Mouse (Mus musculus): ENCODE data around the gene Yy1.
A peak's percentile ranks its signal among the peaks of the same experiment; 100 is the strongest.

Yy1 gene

DNA sequence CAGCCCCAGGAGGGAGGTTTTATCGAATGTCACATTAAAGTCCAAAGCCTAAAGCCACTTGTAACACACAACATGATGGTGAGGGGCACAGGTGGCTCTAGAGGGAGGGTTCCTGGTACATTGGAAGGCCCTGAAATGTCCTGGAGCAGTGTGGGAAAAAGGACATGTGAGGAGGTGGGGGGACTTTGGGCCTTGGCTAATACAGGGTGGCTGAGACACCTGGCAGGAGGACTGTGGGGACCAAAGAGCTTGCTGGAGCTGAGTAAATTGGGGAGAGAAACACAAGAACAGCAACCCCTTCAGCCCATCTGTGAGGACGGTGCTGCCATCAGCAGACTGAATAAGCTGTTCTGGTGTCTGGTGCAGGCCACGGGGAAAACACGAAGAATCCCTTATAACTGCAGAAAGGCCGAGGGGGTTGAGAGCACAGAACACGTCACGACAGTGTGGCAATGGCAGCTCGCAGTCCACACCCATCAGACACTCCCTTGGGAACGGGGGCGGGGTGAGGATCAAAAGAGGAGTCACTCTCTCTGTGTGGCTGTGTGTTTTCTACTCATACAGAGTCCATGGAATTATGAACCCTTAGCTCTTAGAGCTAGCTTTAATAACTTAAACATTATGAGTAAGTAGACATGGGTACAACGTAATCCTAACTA lies 24.4 kb upstream of the Yy1 start:
- no peak for DNase-seq (ENCODE audit: low spot score in 2 of 2)

DNA sequence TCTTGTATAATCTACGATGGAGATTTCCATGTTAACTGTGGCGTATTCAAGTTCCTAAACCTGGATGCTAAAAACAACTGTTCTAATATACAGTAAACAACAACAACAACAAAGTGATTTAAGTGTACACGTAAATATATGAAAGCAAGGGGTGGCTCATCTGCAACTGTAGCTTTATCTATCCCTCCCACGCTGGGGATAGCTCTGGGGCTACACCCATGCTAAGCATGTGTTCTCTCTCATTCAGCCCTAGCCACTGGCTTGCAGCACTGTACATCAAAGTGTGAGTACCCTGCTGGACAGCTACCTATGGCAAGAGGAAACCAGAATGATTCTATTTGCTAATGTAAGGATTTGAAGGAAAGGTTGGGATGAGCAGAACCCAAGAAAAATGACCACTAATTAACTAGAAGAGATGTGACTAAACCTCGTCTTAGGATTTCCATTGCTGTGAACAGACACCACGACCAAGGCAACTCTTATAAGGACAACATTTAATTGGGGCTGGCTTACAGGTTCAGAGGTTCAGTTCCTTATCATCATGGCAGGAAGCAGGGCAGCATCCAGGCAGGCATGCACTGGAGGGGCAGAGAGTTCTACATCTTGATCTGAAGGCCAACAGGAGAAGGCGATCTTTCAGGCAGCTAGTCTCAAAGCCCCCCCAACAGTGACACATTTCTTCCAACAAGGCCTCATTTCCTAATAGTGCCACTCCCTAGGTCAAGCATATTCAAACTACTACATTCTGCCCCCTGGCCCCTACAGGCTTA lies 12.5 kb upstream of the Yy1 start:
- DNase-seq (ENCODE audit: low spot score in 2 of 2): no peak

DNA sequence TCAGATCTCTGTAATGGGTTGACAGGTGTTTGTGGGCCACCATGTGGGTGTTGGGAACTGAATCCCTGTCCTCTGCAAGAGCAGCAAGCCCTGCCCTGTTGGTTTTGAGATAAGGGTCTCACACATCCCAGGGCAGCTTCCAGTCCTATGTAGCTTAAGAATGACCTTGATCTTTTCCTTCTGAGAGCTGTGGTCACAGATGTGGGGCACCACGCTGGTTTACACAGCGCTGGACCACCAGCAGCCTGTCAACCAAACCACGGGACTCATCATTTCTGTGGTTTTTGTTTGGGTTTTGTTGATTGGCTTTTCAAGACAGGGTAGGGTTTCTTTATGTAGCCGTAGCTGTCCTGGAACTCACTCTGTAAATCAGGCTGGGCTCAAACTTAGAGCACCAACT lies 7.6 kb upstream of the Yy1 start:
- DNase-seq (ENCODE audit: low spot score in 2 of 2): no peak

DNA sequence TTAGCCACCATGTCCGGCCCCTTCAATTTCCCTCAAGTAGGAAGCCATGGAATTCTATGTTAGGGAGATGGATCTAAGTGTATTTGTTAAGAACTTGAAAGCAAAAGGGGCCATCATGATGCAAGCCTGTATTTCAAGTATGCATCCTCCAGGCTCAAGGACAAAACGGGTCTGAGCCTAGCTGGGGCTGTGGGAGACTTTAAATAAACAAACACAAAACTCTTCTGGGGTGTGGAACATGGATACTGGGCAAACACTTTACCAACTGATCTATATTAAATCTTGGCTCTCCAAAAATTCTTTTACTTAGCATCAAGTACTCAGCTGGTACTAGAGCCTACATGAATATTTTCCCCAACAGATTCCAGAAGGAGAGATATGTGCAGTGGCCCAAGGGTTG lies 5.4 kb upstream of the Yy1 start:
- DNase-seq (ENCODE audit: low spot score in 2 of 2): no peak

- peak; percentile 54 to 69 for DNase-seq (ENCODE audit: low spot score in 2 of 2)
Measured at GRCm38 (mm10) chr12:108792152-108792545, 624 bp upstream of the Yy1 start.

GRCm38 (mm10) chr12:108793453-108793941 lies 724 bp downstream of the Yy1 start:
- peak in 1 of 2 experiments; percentile 16 for DNase-seq (ENCODE audit: low spot score in 2 of 2)

GRCm38 (mm10) chr12:108794078-108794711 lies 1.4 kb downstream of the Yy1 start:
- peak; percentile 38 to 58 for DNase-seq (ENCODE audit: low spot score in 2 of 2)

DNA sequence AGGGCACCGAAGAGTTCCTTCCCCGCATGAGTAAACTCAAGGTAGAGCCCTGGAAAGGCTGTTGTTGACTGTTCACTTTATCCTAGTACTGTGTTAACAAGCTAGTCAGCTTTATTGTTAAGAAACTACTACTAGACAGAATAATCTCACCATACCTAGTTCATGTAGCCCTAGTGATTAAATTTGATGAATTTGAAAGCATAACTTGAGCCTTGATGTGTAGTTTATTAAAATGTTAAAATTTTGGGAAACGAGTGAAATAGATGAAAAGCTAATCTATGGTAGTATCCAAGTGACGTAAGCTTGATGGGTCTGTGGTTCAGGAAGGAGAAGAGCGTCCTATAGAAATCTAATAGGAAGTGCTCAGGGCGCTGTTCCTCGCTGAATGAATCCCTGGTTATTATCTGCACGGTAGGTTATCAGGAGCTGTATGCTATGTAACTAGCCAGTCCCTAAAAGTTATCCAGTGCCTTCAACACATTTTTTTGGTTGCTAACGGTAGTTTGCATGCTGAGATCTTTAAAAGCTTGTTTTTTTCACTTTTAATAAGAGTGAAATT lies 2.3 kb downstream of the Yy1 start:
- DNase-seq (ENCODE audit: low spot score in 2 of 2): no peak

- no peak for DNase-seq (ENCODE audit: low spot score in 2 of 2)
Measured at GRCm38 (mm10) chr12:108801613-108802012, 8.8 kb downstream of the Yy1 start.

DNA sequence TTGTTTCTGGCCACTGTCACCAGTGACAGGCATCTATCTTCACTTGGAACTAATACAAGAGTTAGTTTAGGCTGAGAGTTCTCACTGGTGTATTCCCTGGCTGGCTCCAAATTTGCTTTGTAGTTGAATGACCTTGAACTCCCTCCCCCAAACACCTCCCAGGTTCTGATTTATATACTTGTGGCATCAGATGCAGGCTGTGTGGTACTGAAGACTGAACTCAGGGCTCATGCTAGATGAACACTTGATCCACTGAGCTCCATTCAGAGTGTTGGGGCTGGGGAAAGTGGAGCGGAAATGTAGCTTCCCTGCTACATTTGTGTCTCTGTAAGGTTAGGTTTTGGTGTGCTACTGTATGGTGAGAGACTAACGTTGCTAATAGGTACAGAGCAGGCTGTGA lies 11.6 kb downstream of the Yy1 start:
- no peak for DNase-seq (ENCODE audit: low spot score in 2 of 2)

DNA sequence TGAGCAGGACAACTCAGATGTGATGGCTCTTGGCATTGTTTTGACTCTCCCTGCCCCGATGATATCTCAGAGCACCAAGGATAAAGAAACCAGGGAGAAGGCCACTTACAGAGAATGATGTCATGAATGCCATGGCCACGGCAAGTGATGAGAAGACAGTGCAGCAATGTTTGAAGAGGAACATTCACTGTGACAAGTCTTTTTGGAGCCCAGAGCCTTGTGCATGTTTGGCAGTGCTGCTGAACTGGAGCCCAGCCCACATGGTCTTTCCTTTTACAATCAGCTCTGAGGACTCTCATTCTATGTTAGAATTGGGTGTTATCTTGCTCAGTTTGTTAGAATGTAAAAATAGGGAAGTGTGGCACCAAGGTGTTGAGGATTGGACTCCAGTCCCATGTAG lies 15.7 kb downstream of the Yy1 start:
- DNase-seq (ENCODE audit: low spot score in 2 of 2): no peak

- DNase-seq (ENCODE audit: low spot score in 2 of 2): no peak
Measured at GRCm38 (mm10) chr12:108809771-108810170, 17.0 kb downstream of the Yy1 start.

GRCm38 (mm10) chr12:108810309-108810708 lies 17.5 kb downstream of the Yy1 start:
- DNase-seq (ENCODE audit: low spot score in 2 of 2): no peak

GRCm38 (mm10) chr12:108811133-108811532 lies 18.4 kb downstream of the Yy1 start:
- no peak for DNase-seq (ENCODE audit: low spot score in 2 of 2)

DNA sequence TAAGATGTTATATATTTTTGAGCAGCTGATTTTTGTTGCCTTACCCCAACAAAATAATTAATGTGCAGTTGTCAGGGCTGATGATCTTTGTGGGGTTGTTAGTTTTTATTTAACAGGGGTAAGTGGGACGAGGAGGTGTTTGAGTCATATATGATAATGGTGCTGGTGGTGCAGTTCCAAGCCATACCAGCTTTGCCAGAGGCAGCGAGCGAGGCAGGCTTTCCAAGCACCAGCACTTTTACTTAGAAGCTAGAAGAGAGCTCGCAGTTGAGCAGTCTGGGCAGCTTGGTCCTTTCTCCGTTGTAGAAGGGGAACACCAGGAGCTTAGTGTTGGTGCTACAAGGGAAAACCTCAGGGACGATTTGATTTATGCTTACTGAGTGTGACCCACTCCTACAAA lies 19.7 kb downstream of the Yy1 start:
- no peak for DNase-seq (ENCODE audit: low spot score in 2 of 2)

GRCm38 (mm10) chr12:108814470-108814869 lies 21.7 kb downstream of the Yy1 start:
- DNase-seq (ENCODE audit: low spot score in 2 of 2): no peak

GRCm38 (mm10) chr12:108816569-108816968 lies 23.8 kb downstream of the Yy1 start:
- no peak for DNase-seq (ENCODE audit: low spot score in 2 of 2)

GRCm38 (mm10) chr12:108820461-108820860 lies 27.7 kb downstream of the Yy1 start:
- DNase-seq (ENCODE audit: low spot score in 2 of 2): no peak

GRCm38 (mm10) chr12:108823036-108823435 lies 30.3 kb downstream of the Yy1 start:
- DNase-seq (ENCODE audit: low spot score in 2 of 2): no peak

- no peak for DNase-seq (ENCODE audit: low spot score in 2 of 2)
Measured at GRCm38 (mm10) chr12:108824225-108824874, 31.6 kb downstream of the Yy1 start.

GRCm38 (mm10) chr12:108825561-108826224 lies 32.9 kb downstream of the Yy1 start:
- no peak for DNase-seq (ENCODE audit: low spot score in 2 of 2)
